Mouse (Mus musculus) hindbrain, embryonic 15.5 days (tissue): ENCODE results near the gene Ccdc153. TPM values are rescaled to one million over a fixed set of nuclear protein-coding genes. Genes with fewer than 3 reads are reported as not detected.

ENCODE experiments used
- ATAC-seq: fragments of 200-750 bp; cut with Nextera tagmentation; 2 replicates; pipeline ENCODE4 v1.8.0; 2017; ENCODE audit warnings: low read depth, moderate number of reproducible peaks, moderate TSS enrichment; ENCODE audit not compliant: low FRiP score
- H3K27ac ChIP-seq: fragments of 300-500 bp; sonication (generic); replicated peaks from 2 replicates; pipeline ENCODE4 v1.5.1; 2015; ENCODE audit warnings: mild to moderate bottlenecking, inconsistent platforms
- H3K27me3 ChIP-seq: fragments of 300-500 bp; sonication (generic); 2 replicates; pipeline ENCODE4 v1.6.1; 2015; ENCODE audit warnings: control low read depth, inconsistent platforms
- H3K36me3 ChIP-seq: fragments of 300-500 bp; sonication (generic); 2 replicates; pipeline ENCODE4 v1.6.1; 2015; ENCODE audit warnings: control low read depth, inconsistent platforms
- H3K4me1 ChIP-seq: fragments of 300-500 bp; sonication (generic); replicated peaks from 2 replicates; pipeline ENCODE4 v1.6.1; 2015; ENCODE audit warnings: control low read depth, inconsistent platforms
- H3K4me2 ChIP-seq: fragments of 300-500 bp; sonication (generic); 2 replicates; pipeline ENCODE4 v1.6.1; 2015; ENCODE audit warnings: moderate library complexity, mild to moderate bottlenecking, inconsistent platforms
- H3K4me3 ChIP-seq: fragments of 300-500 bp; sonication (generic); 2 replicates; pipeline ENCODE4 v1.5.1; 2015; ENCODE audit warnings: mild to moderate bottlenecking, inconsistent platforms
- H3K9ac ChIP-seq: fragments of 300-500 bp; sonication (generic); 2 replicates; pipeline ENCODE4 v1.6.1; 2015; ENCODE audit warnings: inconsistent platforms
- H3K9me3 ChIP-seq: fragments of 300-500 bp; sonication (generic); 2 replicates; pipeline ENCODE4 v1.6.1; 2016; ENCODE audit warnings: control low read depth, inconsistent platforms
- WGBS: fragments of 180-500 bp; shearing (Covaris S2); methylation state at CpG from one replicate; pipeline ENCODE4 v1.1.7; 2015; 5-methylcytosine and 5-hydroxymethylcytosine counted together
- polyA plus RNA-seq: library from polyadenylated mRNA; unstranded; fragments of >200 nt; fragmentation: Nextera tagmentation; extraction: Ambion mirVana; gene quantifications from 2 replicates; pipeline ENCODE4 v1.2.1, GENCODE M21; 2015

Ccdc153 gene
- polyA plus RNA-seq, 1 experiment from 2014 or later: not detected

DNA sequence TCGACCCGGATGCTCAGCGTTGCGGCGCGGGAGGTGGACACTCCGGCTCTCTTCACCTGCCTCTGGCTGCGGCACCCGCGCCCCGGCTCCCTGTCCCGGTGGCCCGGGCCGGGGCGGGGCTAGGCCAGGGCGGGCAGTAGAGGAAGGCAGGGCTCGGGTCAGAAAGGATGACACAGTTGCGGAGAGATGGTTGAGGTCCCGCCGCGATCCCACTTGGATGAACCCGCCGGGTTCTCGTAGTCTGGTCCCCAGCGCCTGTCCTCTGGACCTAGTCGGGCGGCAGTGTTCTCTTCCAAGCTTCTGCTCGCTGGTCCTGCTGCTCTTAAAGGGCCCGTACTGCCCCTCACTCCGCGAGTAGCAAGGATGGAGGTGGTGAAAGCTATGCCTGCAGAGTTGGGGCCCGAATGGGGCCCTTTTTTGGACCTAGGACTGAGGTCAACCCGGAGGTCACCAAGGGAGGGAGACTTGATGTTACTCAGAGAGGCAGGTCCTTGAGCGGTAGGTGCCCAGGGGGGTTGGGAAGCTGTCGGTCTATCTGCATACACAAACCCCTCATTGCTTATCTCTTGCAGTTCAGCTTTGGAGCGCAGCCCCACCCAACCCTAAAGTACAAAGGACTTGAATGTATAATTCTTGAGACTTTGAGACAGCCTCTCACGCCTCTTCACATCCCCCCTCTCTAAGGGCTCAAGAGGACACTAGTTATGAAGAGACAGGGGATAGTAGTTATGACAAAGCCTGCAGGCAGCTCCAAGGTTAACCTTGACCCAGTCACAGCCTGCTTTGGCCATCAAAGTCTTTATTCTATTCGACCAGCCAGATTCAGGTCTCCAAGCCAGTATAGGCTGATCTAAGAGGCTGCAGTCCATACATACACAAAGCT, 47.8 kb downstream of the Ccdc153 start, which contains the start of gene Abcg4:
TSS of gene Abcg4 (minus strand) at position 540 of the 883 bp plus-strand sequence.
- WGBS: under 1% methylated on average over 38 of the region's 38 CpGs

DNA sequence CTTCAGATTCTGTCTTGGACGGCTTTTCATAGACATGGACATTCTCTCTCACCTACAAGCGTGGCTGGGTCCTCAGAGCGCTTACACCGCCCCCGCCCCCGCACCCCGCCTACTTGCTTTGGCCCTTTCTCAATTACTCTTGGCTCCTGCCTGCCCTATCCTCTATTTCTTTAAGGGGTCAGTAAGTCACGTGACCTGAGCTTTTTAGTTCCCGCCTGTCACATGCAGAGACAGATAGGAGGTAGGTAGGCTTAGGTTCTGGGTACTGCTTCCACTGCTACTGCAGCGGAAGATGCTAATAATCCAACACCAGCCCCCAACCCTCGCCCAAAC, 48.4 kb downstream of the Ccdc153 start:
- peak; percentile 2; the same call in 1 of the 2 replicates for ATAC-seq
- H3K27ac ChIP-seq: peak overlapping the region; percentile 75
- peaks cover 22% of the 10 kb centered on the region for H3K36me3 ChIP-seq
- H3K9me3 ChIP-seq: no peaks in the 10 kb centered on the region
- H3K4me1 ChIP-seq: peaks cover 29% of the 10 kb centered on the region
- 7% methylated on average over 11 of the region's 11 CpGs for WGBS
- no peaks in the 10 kb centered on the region for H3K27me3 ChIP-seq
- H3K4me2 ChIP-seq: peak overlapping the region; percentile 79
- peak overlapping the region; percentile 84 for H3K9ac ChIP-seq
- peak overlapping the region; percentile 66 for H3K4me3 ChIP-seq

More for the DNA sequence above, 47.8 kb downstream of the Ccdc153 start, which contains the start of gene Abcg4:
- peak within 1 kb of the TSS; percentile 79 for H3K4me2 ChIP-seq
- no peaks in the 10 kb centered on the region for H3K9me3 ChIP-seq
- peak within 1 kb of the TSS; percentile 75 for H3K27ac ChIP-seq
- ATAC-seq: peak; percentile 76
- H3K4me3 ChIP-seq: peak within 1 kb of the TSS; percentile 66
- H3K27me3 ChIP-seq: no peaks in the 10 kb centered on the region
- peaks cover 15% of the 10 kb centered on the region for H3K36me3 ChIP-seq
- peak within 1 kb of the TSS; percentile 84 for H3K9ac ChIP-seq
- peaks cover 29% of the 10 kb centered on the region for H3K4me1 ChIP-seq

DNA sequence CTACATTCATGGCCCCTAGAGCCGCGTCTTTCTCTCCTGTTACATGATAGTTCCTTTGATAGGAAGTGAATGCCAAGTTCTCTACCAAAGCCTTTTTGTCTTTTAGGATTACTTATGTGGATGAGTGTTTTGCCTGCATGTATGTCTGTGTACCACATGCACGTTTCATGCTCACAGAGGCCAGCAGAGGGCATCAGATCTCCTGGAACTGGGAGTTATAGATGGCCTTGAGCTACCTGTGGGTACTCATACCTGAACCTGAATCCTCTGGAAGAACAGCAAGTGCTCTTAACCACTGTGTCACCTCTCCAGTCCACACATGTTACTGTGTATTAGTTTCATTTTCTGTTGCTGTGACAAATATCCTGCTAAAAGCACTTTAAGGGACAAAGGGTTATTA, 52.0 kb downstream of the Ccdc153 start:
- no peak for ATAC-seq
- Histone ChIP-seq H3K9me3 (no peaks in the 10 kb centered on the region), H3K4me3 (no peak overlapping the region), H3K27ac (no peak overlapping the region), H3K9ac (no peak overlapping the region), H3K27me3 (no peaks in the 10 kb centered on the region), H3K4me1 (peaks cover 13% of the 10 kb centered on the region), H3K4me2 (no peak overlapping the region), H3K36me3 (peaks cover 50% of the 10 kb centered on the region)
- 76% methylated on average over 3 of the region's 3 CpGs for WGBS

Other genes with a start within 250 kb of the Ccdc153 start
- gene Thy1, start 197.3 kb upstream of the Ccdc153 start, polyA plus RNA-seq: 7.2 and 8.2 TPM in 2 replicates
- 12.2 and 15.2 TPM in 2 replicates for gene Usp2, start 173.7 kb upstream of the Ccdc153 start, polyA plus RNA-seq
- gene Mfrp, start 138.9 kb upstream of the Ccdc153 start, polyA plus RNA-seq: 0.13 and 0.35 TPM in 2 replicates
- 6.6 and 8.7 TPM in 2 replicates for gene C1qtnf5, start 133.4 kb upstream of the Ccdc153 start, polyA plus RNA-seq
- 0.13 TPM in 1 of 2 replicates, not detected in the other for gene Gm49380, start 127.2 kb upstream of the Ccdc153 start, polyA plus RNA-seq
- 33.9 and 37.4 TPM in 2 replicates for gene Rnf26, start 127.2 kb upstream of the Ccdc153 start, polyA plus RNA-seq
- gene Mcam, start 106.2 kb upstream of the Ccdc153 start, polyA plus RNA-seq: 11.3 and 13.7 TPM in 2 replicates
- 20.3 and 22.5 TPM in 2 replicates for gene Cbl, start 6.6 kb upstream of the Ccdc153 start, polyA plus RNA-seq
- gene Pdzd3, start 10.8 kb downstream of the Ccdc153 start, polyA plus RNA-seq: 0.39 and 0.87 TPM in 2 replicates
- gene Nlrx1, start 27.9 kb downstream of the Ccdc153 start, polyA plus RNA-seq: 4.1 and 5.9 TPM in 2 replicates
- gene Abcg4, start 47.9 kb downstream of the Ccdc153 start, polyA plus RNA-seq: 28.7 and 32.1 TPM in 2 replicates
- gene Hinfp, start 65.0 kb downstream of the Ccdc153 start, polyA plus RNA-seq: 25.7 and 28.8 TPM in 2 replicates
- gene C2cd2l, start 79.6 kb downstream of the Ccdc153 start, polyA plus RNA-seq: 28.7 and 29.3 TPM in 2 replicates
- 37.5 and 38.7 TPM in 2 replicates for gene Dpagt1, start 85.3 kb downstream of the Ccdc153 start, polyA plus RNA-seq
- gene H2afx, start 94.0 kb downstream of the Ccdc153 start, polyA plus RNA-seq: 133 and 149 TPM in 2 replicates
- 64.8 and 64.9 TPM in 2 replicates for gene Hmbs, start 103.6 kb downstream of the Ccdc153 start, polyA plus RNA-seq
- gene Vps11, start 121.0 kb downstream of the Ccdc153 start, polyA plus RNA-seq: 40.3 and 45.0 TPM in 2 replicates
- 27.4 and 27.6 TPM in 2 replicates for gene Hyou1, start 138.8 kb downstream of the Ccdc153 start, polyA plus RNA-seq
- gene Slc37a4, start 156.2 kb downstream of the Ccdc153 start, polyA plus RNA-seq: 50.2 and 56.3 TPM in 2 replicates
- gene Rps25, start 166.5 kb downstream of the Ccdc153 start, polyA plus RNA-seq: 1,001 and 1,147 TPM in 2 replicates
- 287 and 295 TPM in 2 replicates for gene Trappc4, start 166.9 kb downstream of the Ccdc153 start, polyA plus RNA-seq
- gene Ccdc84, start 177.9 kb downstream of the Ccdc153 start, polyA plus RNA-seq: 32.0 and 34.9 TPM in 2 replicates
- gene Foxr1, start 200.5 kb downstream of the Ccdc153 start, polyA plus RNA-seq: not detected in 2 replicates
- gene Upk2, start 214.3 kb downstream of the Ccdc153 start, polyA plus RNA-seq: not detected in 2 replicates
- 10.7 and 11.9 TPM in 2 replicates for gene Bcl9l, start 242.1 kb downstream of the Ccdc153 start, polyA plus RNA-seq